Mouse (Mus musculus) urinary bladder, adult 2 months (tissue): ENCODE results near the gene 4930522H14Rik. TPM values are rescaled to one million over a fixed set of nuclear protein-coding genes. Genes with fewer than 3 reads are reported as not detected.

Experiments
- DNase-seq: peaks from one replicate; pipeline ENCODE4 v3.0.0; 2022; ENCODE audit warnings: low spot score
- polyA plus RNA-seq: library from polyadenylated mRNA; depleted of rRNA; stranded (reverse); fragments of >200 nt; gene quantifications from 2 replicates; pipeline ENCODE4 v1.2.3, GENCODE M21; 2012; rRNA removed

The 4930522H14Rik gene
- polyA plus RNA-seq, 1 experiment: not detected

- DNase-seq: peak; percentile 61
These were observed 55.2 kb downstream of the 4930522H14Rik start for GRCm38 (mm10) chr4:109475577-109476553.

GRCm38 (mm10) chr4:109475078-109475477 lies 56.0 kb downstream of the 4930522H14Rik start:
- DNase-seq: no peak

GRCm38 (mm10) chr4:109472566-109472965 lies 58.5 kb downstream of the 4930522H14Rik start:
- no peak for DNase-seq

- DNase-seq: no peak
These were observed 59.5 kb downstream of the 4930522H14Rik start for GRCm38 (mm10) chr4:109471606-109472005.

- no peak for DNase-seq
These were observed 63.4 kb downstream of the 4930522H14Rik start for GRCm38 (mm10) chr4:109467687-109468086.

GRCm38 (mm10) chr4:109463892-109464291 lies 67.2 kb downstream of the 4930522H14Rik start:
- no peak for DNase-seq

GRCm38 (mm10) chr4:109460421-109461179 lies 70.5 kb downstream of the 4930522H14Rik start:
- no peak for DNase-seq

- DNase-seq: no peak
These were observed 74.3 kb downstream of the 4930522H14Rik start for GRCm38 (mm10) chr4:109456821-109457220.

Other genes starting within 250 kb of the 4930522H14Rik start
- gene Ttc39a, start 124.7 kb downstream of the 4930522H14Rik start, polyA plus RNA-seq: 8.4 and 10.8 TPM in 2 replicates
- gene Rnf11, start 46.6 kb downstream of the 4930522H14Rik start, polyA plus RNA-seq: 72.9 and 75.3 TPM in 2 replicates
- 16.1 and 16.4 TPM in 2 replicates for gene Cdkn2c, start 135.9 kb upstream of the 4930522H14Rik start, polyA plus RNA-seq
- 16.9 and 17.7 TPM in 2 replicates for gene Faf1, start 145.3 kb upstream of the 4930522H14Rik start, polyA plus RNA-seq